ENCODE assay signal across 8 mouse cellular contexts in the genomic region with DNA sequence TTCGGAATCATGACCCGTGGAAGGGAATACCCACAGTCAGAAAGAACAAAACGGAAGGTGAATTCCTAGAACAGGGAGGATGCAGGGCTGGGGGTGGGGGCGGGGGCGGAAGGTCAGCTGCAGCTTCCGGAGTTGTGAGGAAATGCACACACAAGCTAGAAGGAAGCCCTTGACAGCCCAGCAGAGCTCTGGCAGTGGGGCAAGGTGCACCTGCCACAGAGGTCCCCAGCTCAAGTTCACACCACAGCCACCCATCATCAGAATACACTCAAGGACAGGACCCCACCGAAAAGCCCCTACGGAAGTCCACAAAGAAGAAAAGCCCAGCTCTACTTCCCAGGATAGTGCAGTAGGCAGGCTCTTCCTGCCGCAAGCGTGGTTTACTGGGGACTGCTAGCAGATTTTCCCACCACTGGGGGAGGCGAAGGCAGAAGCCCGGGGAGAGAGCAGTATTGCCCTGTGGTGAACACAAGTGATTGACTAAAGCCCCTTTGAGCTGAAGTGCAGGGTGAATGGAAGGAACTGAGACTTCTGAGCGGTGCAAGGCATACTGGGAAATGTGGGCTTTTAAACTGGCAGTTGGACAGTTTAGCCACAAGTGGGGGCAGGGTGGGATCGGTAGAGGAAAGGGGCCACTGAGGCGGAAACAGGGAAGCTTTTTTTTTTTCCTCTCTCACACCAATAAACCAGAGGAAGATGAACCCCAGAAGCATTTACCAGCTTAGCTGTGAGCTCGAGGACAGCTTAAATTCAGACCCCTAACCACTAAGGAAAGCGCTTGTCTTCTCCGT. TPM values are rescaled to one million over a fixed set of nuclear protein-coding genes. Genes with fewer than 3 reads are reported as not detected.
A peak's percentile ranks its signal among the peaks of the same experiment; 100 is the strongest.
DNase-seq lines count a peak whose midpoint lies in the region; ATAC-seq and TF ChIP-seq lines count a peak whose summit lies in the region.

No protein-coding gene starts in this region.

- H3K27me3 ChIP-seq in embryonic facial prominence, embryonic 13.5 days = no peaks in the 10 kb centered on the region
- H3K27me3 ChIP-seq in megakaryocyte, embryonic 14.5 days (replicated peaks) = no peaks in the 10 kb centered on the region

- TF ChIP-seq CTCF in left cerebral cortex, adult 2 months (IDR thresholded peaks at IDR 0.05) = no peak; the same call in 1 of the 2 replicates

- peaks cover 7% of the 10 kb centered on the region; the same call in 1 of the 2 replicates for H3K4me1 ChIP-seq in embryonic facial prominence, embryonic 13.5 days
- H3K4me1 ChIP-seq in megakaryocyte, embryonic 14.5 days = peaks cover 55% of the 10 kb centered on the region

- WGBS in embryonic facial prominence, embryonic 13.5 days = 55% methylated on average over 18 of the region's 18 CpGs

- peak overlapping the region; percentile 47; the same call in 1 of the 2 replicates for H3K27ac ChIP-seq in left cerebral cortex, adult 2 months
- 0 out of 2 replicates have a peak overlapping the region, but pooled peaks have one; percentile 28 for H3K27ac ChIP-seq in embryonic facial prominence, embryonic 13.5 days

- 0 out of 2 replicates have a peak overlapping the region, but pooled peaks have one; percentile 36 for H3K9ac ChIP-seq in embryonic facial prominence, embryonic 13.5 days

- intact Hi-C loops in left cerebral cortex, adult 2 months (cut with DNase I) = no loop called here
- intact Hi-C loops in left cerebral cortex, postnatal 4 days (cut with DNase I) = no loop called here

- H3K4me3 ChIP-seq in left cerebral cortex, adult 2 months = no peak overlapping the region
- H3K4me3 ChIP-seq in embryonic facial prominence, embryonic 13.5 days = no peak overlapping the region
- peak overlapping the region; percentile 90 for H3K4me3 ChIP-seq in megakaryocyte, embryonic 14.5 days (replicated peaks)

- no peaks in the 10 kb centered on the region for H3K9me3 ChIP-seq in embryonic facial prominence, embryonic 13.5 days
- H3K9me3 ChIP-seq in megakaryocyte, embryonic 14.5 days = no peaks in the 10 kb centered on the region

- no peak for DNase-seq in left cerebral cortex, adult 2 months (ENCODE audit: extremely low spot score in 1 of 2, low spot score in 2 of 2)
- no peak for DNase-seq in left cerebral cortex, postnatal 4 days
- DNase-seq in kidney, postnatal 14 days = peak; percentile 38
- peak; percentile 63 to 72 for DNase-seq in thymus, postnatal 10 days (ENCODE audit: low spot score in 2 of 2)
- no peak for DNase-seq in layer of hippocampus, postnatal 36 days
- DNase-seq in left cerebral cortex, adult 8-10 months (ENCODE audit: low spot score in 2 of 2) = no peak

- peak overlapping the region; percentile 4; the same call in 1 of the 2 replicates for H3K4me2 ChIP-seq in embryonic facial prominence, embryonic 13.5 days

- ATAC-seq in embryonic facial prominence, embryonic 13.5 days (ENCODE audit: insufficient number of reproducible peaks, insufficient read depth, low FRiP score, low TSS enrichment, low read depth) = no peak

- no peaks in the 10 kb centered on the region for H3K36me3 ChIP-seq in embryonic facial prominence, embryonic 13.5 days
- H3K36me3 ChIP-seq in megakaryocyte, embryonic 14.5 days (replicated peaks; ENCODE audit: low read length) = no peaks in the 10 kb centered on the region

RNA-seq across cellular contexts. Expression of a gene that starts 2.5 kb away (rescaled TPM):
- total RNA-seq in left cerebral cortex, adult 2 months (2021) = not detected
- total RNA-seq in left cerebral cortex, postnatal 4 days (2021) = not detected
- not detected in 2 replicates for polyA plus RNA-seq in embryonic facial prominence, embryonic 13.5 days (2015; fragmentation: Nextera tagmentation; extraction: Ambion mirVana)
- polyA plus RNA-seq in megakaryocyte, embryonic 14.5 days (2012; ENCODE audit: insufficient read depth, low replicate concordance) = 1.3 TPM in 1 of 2 replicates, not detected in the other
- total RNA-seq in layer of hippocampus, postnatal 36 days (2021) = not detected
- total RNA-seq in left cerebral cortex, adult 8-10 months (2022) = not detected

RNA-seq across cellular contexts. Expression of a gene that starts 11.7 kb away (rescaled TPM):
- total RNA-seq in left cerebral cortex, adult 2 months (2021) = 1 to 10 TPM; 8.7 to 9.1 TPM
- 1 to 10 TPM; 5.7 to 5.9 TPM for total RNA-seq in left cerebral cortex, postnatal 4 days (2021)
- 13.0 and 13.4 TPM in 2 replicates for polyA plus RNA-seq in embryonic facial prominence, embryonic 13.5 days (2015; fragmentation: Nextera tagmentation; extraction: Ambion mirVana)
- polyA plus RNA-seq in megakaryocyte, embryonic 14.5 days (2012; ENCODE audit: insufficient read depth, low replicate concordance) = 75.8 and 110 TPM in 2 replicates
- 10 to 100 TPM in 1 of 2 experiments, 1 to 10 TPM in 1; 8.9 to 11.9 TPM for total RNA-seq in layer of hippocampus, postnatal 36 days (2021)
- 1 to 10 TPM; 6.4 to 8.9 (median 8.6) TPM for total RNA-seq in left cerebral cortex, adult 8-10 months (2022)

Comparison
In these comparisons a context has a peak if more than half of its experiments do, and no peak if none do; other contexts are left out.
1. DNase-seq: peak in kidney, postnatal 14 days (single experiment) and thymus, postnatal 10 days (2 of 2); none in left cerebral cortex, adult 2 months (0 of 2), left cerebral cortex, postnatal 4 days (single experiment), layer of hippocampus, postnatal 36 days (0 of 2) and left cerebral cortex, adult 8-10 months (0 of 2).